Mouse (Mus musculus) gastrocnemius, postnatal 36 days (tissue): ENCODE data around the gene Clca3a1. TPM values are rescaled to one million over a fixed set of nuclear protein-coding genes. Genes with fewer than 3 reads are reported as not detected.

Experiments
- DNase-seq, 2 experiments: peaks; one replicate each; pipeline ENCODE4 v3.0.0; 2022
- intact Hi-C: fragments of 180-260 bp; cut with DNase I; formaldehyde crosslinking; loops from one replicate; pipeline ENCODE4 v1.15.1; 2025
- total RNA-seq, 2 experiments: library from RNA; stranded (reverse); gene quantifications; 2 replicates each; pipeline ENCODE4 v1.2.3; 2021

Gene Clca3a1
- total RNA-seq, 2 experiments from 2014 or later = 0.15 TPM; not detected in 1

DNA sequence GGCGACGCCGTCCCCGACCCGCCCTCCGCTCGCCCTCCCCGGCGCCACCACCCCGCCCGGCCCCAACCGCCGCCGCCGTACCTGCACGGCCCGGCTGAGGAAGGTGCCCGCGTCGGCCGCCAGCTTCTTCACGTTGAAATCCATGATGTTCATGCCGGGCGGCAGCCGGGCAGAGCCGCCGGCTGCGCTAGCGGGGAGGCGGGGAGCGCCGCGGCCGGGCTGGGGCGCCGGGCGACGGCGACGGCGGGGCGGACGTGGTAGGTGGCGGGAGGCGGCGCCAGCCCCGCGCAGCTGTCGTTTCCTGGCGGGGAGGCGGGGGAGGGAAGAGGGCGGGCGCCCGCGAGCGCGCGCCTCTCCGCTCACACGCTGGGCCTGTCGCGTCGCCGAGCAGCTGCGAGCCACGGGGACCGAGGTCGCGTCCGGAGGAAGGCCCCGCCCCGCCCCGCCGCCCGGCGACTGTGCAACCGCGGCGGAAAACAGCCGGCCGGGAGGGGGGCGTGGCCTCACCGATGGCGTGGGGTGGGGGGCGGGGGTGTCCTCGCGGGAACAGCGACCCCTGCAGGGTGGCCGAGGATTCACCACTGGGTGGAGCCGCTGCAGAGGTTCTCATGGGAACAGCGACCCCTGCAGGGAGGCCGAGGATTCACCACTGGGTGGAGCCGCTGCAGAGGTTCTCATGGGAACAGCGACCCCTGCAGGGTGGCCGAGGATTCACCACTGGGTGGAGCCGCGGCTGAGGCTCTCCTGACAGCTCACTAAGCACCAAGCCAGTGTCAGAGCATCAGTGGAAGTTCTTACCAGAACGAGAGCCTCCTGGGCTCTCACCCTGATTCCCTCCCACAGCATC is 40.7 kb downstream of the Clca3a1 start, which contains the start of gene Sh3glb1:
Sh3glb1 (minus strand) TSS at position 435 of the 847 bp plus-strand sequence.
- DNase-seq = peak; percentile 97 to 98
- intact Hi-C loops = loop anchor here (2.0 to 5.0 kb wide), 4 partner anchors 27 to 397 kb away; partner anchors contain the start of gene Odf2l

DNA sequence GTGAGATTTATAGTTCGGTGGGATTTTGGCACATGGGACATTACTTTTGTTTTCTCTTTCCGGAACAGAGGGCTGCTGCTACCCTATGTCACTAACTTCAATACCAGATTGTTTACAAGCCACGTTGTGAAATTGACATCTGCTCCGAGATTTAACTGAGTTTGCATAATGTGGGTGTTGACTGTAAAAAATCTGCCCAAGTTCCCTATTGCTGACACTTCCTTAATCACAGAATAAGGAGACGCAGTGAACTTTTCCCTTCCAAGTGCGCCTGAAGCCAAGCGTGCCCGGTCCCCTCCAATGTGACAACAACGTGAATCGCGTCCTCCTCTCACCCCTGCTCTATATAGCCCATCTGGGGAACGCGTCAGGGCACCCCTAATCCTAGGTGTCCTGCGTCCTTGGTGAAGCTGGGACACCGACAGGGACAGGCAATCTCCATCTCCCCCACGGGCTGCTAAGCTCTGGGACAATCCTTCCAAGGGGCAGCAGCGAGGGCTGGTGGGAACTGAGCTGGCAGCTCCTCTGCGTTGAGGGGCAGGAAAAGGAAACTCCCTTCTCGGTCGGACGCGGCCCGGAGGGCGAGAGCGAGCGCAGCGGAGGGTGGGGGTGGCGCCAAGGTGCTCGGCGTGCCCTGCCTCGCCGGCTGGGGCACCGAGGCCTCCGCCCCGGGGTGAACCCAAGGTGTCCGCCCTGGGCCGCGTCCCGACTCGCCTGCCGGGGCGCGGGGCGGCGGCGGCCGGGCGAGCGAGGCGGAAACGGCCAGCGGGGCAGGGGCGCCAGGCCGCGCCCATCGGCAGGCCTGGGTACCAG is 41.5 kb downstream of the Clca3a1 start:
- intact Hi-C loops = no loop called here

DNA sequence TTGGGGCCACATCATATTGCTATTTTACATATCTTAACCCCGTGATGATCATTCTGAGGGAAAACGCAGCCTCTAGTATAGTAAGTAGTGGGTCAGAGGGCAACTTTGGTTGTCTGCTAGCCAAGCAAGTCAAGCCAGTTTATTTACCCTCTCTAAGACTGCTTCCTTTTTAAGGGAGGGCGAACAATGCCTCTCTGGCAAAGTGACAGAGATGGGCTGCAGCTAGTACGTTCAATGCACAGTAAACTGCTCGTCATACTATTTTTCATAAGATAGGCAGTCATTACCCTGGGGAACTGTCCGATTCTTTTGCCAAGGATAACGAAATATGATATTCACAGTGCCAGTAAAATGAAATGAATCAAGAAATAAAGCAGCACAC is 42.1 kb downstream of the Clca3a1 start:
- intact Hi-C loops = no loop called here
- DNase-seq = no peak

More for the DNA sequence above, 41.5 kb downstream of the Clca3a1 start:
- peak; percentile 47 to 65 for DNase-seq

DNA sequence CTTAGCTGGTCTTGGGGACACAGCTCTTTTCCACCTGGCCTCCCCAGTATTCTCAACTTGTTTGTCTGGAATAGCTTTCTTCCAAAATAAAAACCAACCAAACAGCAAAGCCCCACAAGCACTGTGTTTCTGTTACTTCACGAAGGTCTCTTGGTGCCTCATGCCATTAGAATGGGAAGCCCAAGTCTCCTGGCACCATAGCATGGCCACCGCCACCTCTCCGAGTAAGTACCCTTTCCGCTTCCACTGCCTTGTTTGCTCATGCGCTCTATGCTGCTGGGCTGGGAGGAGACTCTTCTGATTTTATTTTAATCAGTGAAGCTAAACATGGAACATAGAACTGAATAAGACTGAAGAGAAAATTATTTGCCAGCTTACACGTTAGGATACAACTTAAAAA is 42.9 kb downstream of the Clca3a1 start:
- intact Hi-C loops = no loop called here
- no peak for DNase-seq

DNA sequence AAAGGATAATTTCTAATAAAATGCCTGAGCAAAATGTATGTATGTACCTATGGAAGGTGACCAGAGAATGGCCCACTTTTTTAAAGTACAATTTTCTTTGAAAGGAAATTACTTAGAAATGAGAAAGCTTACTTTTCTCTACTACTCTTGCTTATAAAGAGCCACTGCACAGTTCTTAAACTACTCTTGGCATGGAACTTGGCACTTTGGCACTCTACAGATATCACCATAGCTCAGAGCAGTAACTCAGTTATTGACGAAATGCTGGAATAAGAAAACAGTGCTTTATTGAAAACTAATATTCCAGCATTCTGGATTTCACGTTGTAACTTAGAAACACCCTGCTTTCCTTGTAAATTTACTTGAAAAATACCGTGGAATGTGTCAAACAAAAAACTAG is 43.7 kb downstream of the Clca3a1 start:
- intact Hi-C loops = no loop called here
- no peak for DNase-seq

DNA sequence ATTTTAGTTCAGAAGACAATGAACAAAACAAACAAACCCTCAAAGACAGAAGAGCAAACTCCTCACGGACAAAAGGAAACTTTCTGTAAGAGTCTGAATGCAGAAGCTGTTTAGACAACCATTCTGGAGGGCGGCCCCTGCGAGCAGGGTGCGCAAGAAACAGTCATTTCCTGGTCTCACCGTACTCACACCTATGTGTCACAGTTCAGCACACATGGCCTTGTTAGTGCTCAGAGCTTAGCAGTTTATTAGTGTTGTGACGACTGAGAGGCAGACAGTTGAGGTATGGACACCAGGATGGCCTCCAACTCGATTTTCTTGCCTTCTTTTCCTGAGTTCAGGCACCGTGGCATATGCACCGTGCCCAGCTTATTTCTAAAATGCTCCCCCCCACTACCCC is 44.9 kb downstream of the Clca3a1 start:
- DNase-seq = no peak
- intact Hi-C loops = no loop called here

DNA sequence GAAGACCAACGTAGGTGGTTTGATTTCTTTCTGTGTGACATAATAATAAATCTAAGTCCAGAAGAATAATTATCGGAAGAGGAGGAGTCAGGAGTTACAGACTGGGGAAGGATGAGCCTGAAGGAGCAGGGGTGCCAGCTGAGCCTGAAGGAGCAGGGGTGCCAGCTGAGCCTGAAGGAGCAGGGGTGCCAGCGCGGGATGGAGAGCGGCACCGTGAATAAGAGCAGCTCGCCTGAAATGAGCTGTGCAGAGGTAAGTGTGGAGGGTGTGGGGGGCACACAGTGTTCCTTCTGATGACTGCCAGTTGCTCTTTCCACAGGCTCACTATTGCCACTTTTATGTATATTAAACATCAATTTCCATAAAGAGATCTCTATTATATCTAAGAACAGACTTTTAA is 45.7 kb downstream of the Clca3a1 start:
- no peak for DNase-seq
- intact Hi-C loops = no loop called here

DNA sequence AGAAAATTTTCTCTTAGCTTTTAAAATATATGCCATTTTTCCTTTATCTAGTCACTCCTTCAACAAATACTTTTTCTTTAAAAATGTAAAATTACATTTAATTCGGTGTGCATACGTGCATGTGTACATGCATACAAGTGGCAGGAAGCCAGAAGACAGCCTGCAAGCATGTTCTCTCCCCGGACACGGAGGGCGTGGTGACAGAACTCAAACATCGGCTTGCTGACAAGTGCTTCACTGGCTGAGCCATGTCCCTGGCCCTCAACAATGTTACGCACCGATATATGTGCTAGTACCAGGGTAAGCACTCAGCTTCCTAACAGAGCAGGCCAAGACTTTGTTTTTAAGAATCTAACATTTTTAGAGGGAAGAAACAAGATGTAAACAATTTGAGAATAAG is 46.2 kb downstream of the Clca3a1 start:
- DNase-seq = no peak
- intact Hi-C loops = no loop called here

DNA sequence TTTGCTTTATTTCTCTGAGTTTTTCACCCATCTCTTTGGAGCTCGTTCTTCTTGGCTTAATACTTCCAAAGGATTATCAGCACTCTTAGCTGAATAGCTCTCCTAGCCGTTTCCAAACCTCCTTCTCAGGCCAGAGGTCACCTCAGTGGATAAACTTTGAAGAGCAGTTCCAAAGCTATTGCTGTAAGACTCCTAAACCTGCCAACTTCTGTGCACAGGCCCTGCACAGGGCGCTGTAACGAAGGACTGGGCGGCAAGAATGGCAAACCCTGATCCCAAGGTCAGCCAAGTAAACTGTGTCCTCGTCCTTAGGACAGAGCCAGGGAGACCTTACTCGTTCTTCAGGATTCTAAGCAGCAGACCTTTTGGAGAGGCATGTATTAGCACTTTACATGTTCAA is 46.7 kb downstream of the Clca3a1 start:
- intact Hi-C loops = no loop called here
- DNase-seq = no peak

DNA sequence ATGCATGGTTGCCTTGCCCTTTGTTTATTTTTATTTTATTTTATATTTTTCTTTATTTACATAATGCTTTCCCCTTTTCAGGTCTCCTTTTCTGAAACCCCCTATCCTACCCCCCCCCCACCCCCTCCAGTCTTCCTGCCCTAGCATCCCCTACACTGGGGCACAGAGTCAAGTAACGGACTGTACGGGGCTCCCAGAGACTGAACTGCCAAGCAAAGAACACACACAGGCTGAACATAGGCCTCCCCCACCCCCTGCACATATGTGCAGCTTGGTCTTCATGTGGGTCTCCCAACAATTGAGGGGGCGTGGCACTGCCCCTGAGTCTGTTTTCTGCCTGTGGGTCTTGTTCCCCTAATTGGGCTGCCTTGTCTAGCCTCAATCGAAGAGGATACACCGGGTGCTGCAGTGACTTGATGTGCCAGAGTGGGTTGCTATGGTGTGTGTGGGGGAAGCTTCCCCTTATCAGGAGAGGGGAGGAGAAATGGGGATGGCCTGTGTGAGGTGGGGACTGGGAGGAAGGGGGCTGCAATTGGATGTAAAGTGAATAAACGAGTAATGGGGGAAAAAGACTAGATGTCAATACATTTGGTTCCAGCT is 49.1 kb downstream of the Clca3a1 start:
- no peak for DNase-seq
- intact Hi-C loops = no loop called here

DNA sequence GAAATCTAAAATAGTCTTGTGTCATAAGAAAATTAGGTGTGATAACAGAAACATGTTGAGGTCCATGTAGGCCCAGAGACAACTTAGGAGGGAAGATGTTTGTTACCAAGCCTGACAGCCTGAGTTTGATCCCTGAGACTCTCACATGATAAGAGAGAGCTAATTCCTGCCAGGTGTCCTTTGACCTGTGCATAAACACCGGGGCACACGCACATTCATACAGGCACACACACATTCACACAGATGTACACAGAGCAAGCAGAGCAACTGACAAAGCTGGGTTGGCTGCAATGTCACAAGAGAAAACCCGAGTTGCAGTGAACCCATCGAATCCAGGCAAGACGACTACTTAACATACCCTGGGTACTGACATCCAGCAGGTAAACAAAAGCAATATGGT is 52.2 kb downstream of the Clca3a1 start:
- no peak for DNase-seq
- intact Hi-C loops = no loop called here

DNA sequence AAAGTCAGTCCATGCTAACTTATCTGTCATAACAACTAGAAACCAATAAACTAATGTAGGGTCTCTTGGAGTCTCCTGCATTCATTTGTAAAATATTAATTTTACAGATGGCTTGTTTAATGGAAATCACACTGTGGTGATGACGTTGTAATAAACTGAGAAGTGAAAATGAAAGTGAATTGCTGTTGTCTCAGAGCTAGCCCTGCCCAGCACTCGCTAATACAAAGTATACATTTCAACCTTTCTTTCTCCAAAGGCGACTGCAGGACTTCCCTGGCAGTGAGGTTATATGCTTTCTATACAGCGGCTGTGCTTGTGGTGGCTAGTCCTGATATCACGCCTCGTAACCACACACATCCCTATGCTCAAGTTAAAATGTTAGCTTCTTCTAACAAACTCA is 56.8 kb downstream of the Clca3a1 start:
- DNase-seq = no peak

DNA sequence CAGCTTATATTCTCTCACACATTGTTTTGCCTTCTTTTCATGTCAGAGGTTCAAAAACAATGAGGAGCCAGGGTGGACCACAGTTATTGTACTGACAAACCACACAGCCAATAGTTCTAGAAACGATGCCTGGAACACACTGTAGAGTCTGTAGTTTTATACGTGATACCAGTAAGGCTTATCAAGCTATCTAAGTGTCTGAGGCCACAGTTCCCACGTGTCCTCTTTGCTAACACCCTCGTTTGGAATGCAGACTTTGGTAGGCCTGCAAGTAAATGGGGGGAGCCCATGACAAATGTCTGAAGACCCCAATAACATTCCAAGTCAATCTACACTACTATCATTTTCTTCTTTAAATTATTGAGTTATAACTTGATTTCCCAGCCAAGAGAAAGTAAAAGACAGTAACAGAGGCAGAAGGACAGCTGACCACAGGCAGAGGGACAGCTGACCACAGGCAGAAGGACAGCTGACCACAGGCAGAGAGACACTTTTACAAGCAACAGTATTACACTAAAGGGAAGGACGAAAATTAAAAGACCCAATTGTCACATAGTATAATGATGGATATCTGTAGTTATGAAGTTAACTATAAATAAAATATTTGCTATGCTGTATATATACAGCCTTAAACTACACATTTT is 61.9 kb downstream of the Clca3a1 start:
- DNase-seq = no peak
- intact Hi-C loops = no loop called here

More for the DNA sequence above, 56.8 kb downstream of the Clca3a1 start:
- intact Hi-C loops = no loop called here

DNA sequence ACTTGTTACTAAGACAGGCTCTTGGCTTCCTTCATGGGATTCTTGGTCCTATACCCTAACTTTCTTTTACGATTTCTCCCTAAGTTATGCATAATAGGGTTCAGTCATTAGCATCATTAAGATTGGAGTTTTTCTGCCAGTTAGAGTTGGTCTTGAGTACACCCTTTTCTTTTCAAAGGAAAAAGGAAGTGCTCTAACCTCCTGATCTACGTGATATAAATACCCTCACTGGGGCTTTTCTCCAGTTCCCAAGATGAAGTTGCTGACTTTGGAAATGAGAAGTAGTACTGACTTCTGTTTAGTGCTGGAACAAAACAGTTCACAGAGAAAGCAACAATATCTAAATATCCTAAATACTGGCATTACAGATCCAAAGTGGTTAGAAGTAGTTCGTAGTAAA is 62.8 kb downstream of the Clca3a1 start:
- no peak for DNase-seq
- intact Hi-C loops = no loop called here

DNA sequence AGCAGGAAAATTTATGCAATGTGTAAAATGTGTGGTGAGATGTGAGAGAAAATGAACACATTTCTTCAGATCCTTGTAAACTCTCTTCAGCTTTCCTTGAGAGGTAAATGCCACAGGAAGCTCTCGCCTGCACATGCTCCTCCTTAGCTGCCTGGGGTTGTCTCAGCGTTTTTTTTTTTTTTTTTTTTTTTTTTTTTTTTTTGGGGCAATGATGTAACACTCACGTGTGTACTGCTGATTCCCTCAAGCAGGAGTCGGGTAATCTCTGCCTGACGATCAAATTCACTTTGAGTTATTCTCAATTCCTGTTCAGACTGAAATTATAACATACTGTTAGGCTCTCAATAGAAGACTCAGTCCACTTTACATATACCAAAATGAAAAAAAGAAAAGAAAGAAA is 63.6 kb downstream of the Clca3a1 start:
- no peak for DNase-seq
- intact Hi-C loops = no loop called here

DNA sequence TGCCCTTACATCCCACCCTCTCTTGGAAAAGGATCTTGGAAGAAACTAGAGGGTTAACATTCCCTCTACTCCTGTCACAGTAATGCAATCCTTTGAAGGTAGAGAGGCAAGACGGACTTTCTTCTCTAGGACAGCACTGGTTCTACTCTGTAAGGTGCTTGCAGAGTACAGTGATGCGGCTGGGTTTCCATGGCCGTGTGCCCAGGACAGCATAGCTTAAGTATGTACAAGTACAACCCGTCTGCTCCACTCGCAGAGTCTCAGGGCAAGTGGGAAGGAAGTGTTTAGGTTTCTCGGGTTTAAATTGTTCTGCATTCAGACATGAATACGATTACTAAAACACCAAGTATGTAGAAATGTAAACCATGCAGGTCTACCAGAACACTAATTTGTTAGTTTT is 65.8 kb downstream of the Clca3a1 start:
- intact Hi-C loops = no loop called here
- no peak for DNase-seq

DNA sequence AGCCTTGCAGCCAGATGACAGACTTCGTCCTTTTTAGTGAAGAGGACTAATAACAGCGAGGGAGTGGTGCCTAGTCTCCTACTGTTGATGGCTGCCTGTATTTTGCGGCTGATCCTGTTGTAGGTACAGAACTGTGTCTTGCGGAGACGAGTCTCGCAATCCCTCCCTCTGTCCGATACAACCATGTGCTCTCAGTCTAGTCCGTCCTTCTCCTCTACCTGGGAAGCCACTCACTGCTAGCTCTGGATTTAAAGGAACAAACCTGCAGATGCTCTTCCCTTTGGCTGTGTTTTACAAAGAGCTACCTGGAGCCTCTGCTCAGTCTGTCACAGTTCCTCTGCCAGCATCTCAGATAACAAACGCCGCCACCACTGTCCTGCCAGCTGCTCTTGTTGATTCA is 66.7 kb downstream of the Clca3a1 start:
- DNase-seq = no peak
- intact Hi-C loops = no loop called here

DNA sequence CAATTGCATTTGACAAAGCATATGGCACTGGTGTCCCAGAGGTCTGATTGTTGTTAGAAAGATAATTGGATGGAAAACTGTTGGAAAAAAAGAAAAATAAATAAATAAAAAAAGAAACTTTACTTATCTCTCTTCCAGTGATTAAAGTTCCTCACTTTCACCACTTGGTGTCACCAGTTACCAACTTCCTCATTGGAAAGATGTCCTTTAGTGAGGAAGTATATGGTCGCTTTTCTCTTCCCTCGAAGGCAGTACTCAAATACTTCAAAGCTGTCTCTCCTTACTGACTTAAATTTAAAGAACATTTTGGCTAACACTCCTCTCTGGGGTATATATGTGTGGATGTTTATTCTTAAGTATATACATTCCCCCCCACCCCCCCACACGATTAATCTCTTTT is 68.7 kb downstream of the Clca3a1 start:
- intact Hi-C loops = loop anchor here (2.0 kb wide), 1 partner anchor 29 kb away; the partner anchor contains the start of gene Sh3glb1
- no peak for DNase-seq

DNA sequence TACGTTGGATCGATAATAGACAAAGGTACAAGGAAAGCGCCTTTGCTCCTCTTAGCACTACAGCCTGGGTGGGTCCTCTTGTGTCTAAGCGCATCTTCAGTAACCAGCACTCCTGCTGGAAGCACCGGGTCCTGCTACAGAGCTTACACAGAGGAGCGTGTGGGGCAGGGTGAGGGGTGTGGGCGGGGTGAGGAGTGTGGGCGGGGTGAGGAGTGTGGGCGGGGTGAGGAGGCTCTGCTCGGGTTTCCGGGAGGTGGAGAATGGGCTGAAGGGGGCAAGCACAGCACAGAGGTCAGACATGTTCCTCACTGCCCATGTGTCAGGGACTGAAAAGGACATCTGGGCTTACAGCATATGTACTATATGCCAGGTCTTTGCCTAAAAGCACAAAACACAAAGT is 71.5 kb downstream of the Clca3a1 start:
- intact Hi-C loops = no loop called here
- DNase-seq = peak in 1 of 2 experiments; percentile 17

DNA sequence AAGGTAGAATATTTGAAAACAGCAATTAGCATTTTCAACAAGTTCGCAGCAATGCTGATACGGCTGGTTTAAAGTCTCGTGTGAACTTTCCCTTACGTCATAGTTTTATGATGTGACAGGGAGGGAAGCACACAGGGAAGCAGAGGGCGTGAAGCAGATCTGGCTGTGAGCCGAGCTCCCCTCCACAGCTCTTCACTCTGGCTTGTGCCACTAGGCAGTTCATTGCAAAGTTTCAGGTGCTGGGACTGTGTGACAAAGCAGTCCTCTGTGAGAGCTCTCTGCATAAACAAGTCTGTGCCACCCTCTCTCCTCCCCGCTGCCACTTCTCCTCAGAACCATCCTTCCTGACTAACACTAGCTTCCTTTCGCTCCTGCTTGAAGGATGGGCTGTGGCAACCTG is 72.5 kb downstream of the Clca3a1 start:
- intact Hi-C loops = no loop called here
- DNase-seq = no peak

DNA sequence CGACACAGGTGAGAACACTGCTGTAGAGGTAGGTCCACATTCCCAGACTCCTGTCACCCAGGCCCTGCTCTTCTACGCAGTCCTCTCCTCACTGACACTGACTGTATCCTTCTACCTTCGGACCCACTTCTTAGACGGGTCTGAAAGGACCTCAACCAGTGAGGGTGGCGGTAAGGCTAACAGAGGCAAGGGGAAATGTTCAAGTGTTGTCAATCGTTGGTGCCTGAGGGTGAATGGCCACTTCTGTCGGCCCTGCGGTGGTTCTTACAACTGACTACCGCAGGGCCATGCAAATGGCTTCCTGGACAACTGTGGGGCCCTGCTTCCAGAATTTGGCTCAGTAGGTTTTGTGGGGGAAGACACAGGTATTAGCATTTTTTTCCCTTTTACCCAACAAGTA is 73.2 kb downstream of the Clca3a1 start:
- intact Hi-C loops = no loop called here
- DNase-seq = no peak
